Comparison of ENCODE assay signal across 12 mouse cellular contexts in the genomic region with DNA sequence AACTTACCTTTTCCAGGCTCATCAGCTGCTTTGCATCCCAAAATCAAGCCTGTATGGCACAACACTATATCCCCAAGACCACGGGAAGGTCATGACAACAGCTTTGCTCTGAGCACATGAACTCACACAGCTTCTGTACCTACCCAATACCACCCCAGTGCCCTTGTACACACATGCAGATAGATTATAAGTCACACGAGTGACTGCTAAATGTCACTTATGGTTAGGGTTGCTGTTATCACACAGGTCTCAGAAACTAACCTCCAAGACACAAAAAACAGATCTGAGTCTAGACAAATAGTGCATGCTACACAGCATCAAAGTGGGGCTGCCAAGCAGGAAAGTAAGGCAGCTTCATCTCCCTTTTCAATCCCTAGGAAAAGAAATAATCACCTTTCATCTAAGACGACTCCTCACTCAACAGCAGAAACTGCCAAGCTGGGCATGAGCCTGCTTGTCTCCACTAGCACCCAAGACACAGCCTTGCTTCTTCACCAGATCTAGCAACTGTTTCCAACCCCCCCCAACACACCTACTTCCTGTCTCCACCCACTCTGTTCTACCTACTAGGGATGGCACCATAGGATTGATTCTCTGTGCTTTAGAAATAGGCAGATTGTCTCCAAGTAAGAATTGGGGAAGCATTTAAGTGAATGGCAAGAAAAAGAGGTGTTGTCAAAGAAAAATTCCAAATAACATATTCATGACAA.
DNase-seq lines count a peak whose midpoint lies in the region; ATAC-seq lines count a peak whose summit lies in the region.
"Had no signal": no experiment of that assay in that cellular context is flagged by ENCODE, and none has a peak within 500 bp of the region (broad histone marks: within the 10 kb centered on the region; RNA-seq: fewer than 3 reads in every experiment).

No protein-coding gene starts in this region.

- no peaks in the 10 kb centered on the region for H3K27me3 ChIP-seq in megakaryocyte, embryonic 14.5 days (replicated peaks)
- no peaks in the 10 kb centered on the region for H3K27me3 ChIP-seq in intestine, embryonic 16.5 days (replicated peaks; ENCODE audit: control insufficient read depth, insufficient read depth, low read length)
- H3K27me3 ChIP-seq: midbrain, embryonic 15.5 days had no signal

- no peaks in the 10 kb centered on the region for H3K9me3 ChIP-seq in megakaryocyte, embryonic 14.5 days
- no peaks in the 10 kb centered on the region for H3K9me3 ChIP-seq in intestine, embryonic 16.5 days (ENCODE audit: control insufficient read depth, low read length)
- H3K9me3 ChIP-seq: midbrain, embryonic 15.5 days had no signal

- peaks cover 98% of the 10 kb centered on the region for H3K4me1 ChIP-seq in megakaryocyte, embryonic 14.5 days
- H3K4me1 ChIP-seq in intestine, embryonic 16.5 days (ENCODE audit: control insufficient read depth, insufficient read depth, low read length) = peaks cover 23% of the 10 kb centered on the region

- ATAC-seq in intestine, embryonic 16.5 days = no peak
- ATAC-seq: midbrain, embryonic 15.5 days had no signal

- H3K4me2 ChIP-seq in intestine, embryonic 16.5 days (ENCODE audit: low read depth, low read length) = no peak overlapping the region
- H3K4me2 ChIP-seq: midbrain, embryonic 15.5 days had no signal

- peaks cover 29% of the 10 kb centered on the region for H3K36me3 ChIP-seq in megakaryocyte, embryonic 14.5 days (replicated peaks; ENCODE audit: low read length)
- H3K36me3 ChIP-seq in intestine, embryonic 16.5 days (ENCODE audit: control insufficient read depth, insufficient read depth, low read length) = no peaks in the 10 kb centered on the region
- H3K36me3 ChIP-seq: midbrain, embryonic 15.5 days had no signal

- H3K9ac ChIP-seq in intestine, embryonic 16.5 days (ENCODE audit: low read depth, low read length) = no peak overlapping the region
- H3K9ac ChIP-seq: midbrain, embryonic 15.5 days had no signal

- peak; percentile 46 for DNase-seq in right cerebral cortex, adult 18-20 months
- no peak for DNase-seq in right cerebral cortex, postnatal 4 days
- peak; percentile 65 for DNase-seq in brain, adult 2 months (ENCODE audit: low read depth, low spot score)
- peak; percentile 46 for DNase-seq in thymus, postnatal 25 days
- DNase-seq in heart, adult 8-10 months (ENCODE audit: low spot score) = no peak
- DNase-seq in right cerebral cortex, postnatal 25 days = no peak
- DNase-seq: heart, adult 11 months; kidney, adult 8-10 months; left cerebral cortex, postnatal 4 days had no signal

- peak overlapping the region; percentile 40 for H3K4me3 ChIP-seq in megakaryocyte, embryonic 14.5 days (replicated peaks)
- no peak overlapping the region for H3K4me3 ChIP-seq in intestine, embryonic 16.5 days (ENCODE audit: low read length)
- H3K4me3 ChIP-seq: midbrain, embryonic 15.5 days had no signal

- 78% methylated on average over 3 of the region's 3 CpGs for WGBS in intestine, embryonic 16.5 days

- no peak overlapping the region for H3K27ac ChIP-seq in intestine, embryonic 16.5 days (ENCODE audit: low read length)
- H3K27ac ChIP-seq: midbrain, embryonic 15.5 days had no signal

Comparison
In these comparisons a context has a peak if more than half of its experiments do, and no peak if none do; other contexts are left out.
1. DNase-seq: peak in right cerebral cortex, adult 18-20 months (single experiment), brain, adult 2 months (single experiment) and thymus, postnatal 25 days (single experiment); none in right cerebral cortex, postnatal 4 days (single experiment), heart, adult 8-10 months (single experiment) and right cerebral cortex, postnatal 25 days (single experiment).